Mouse (Mus musculus) liver, postnatal 0 days (tissue): Measurements from ENCODE around the gene Nudt15. TPM values are rescaled to one million over a fixed set of nuclear protein-coding genes. Genes with fewer than 3 reads are reported as not detected.
A peak's percentile ranks its signal among the peaks of the same experiment; 100 is the strongest.
"Not testable (repeated sequence)": the region's sequence is repeated elsewhere in the genome, so short reads cannot be mapped to it uniquely, and the experiment has no call there.

Source experiments
- ATAC-seq: fragments of 200-750 bp; cut with Nextera tagmentation; 2 replicates; pipeline ENCODE4 v1.8.0; 2017; ENCODE audit warnings: mild to moderate bottlenecking, moderate library complexity
- DNase-seq: peaks from one replicate; pipeline ENCODE4 v3.0.0-alpha.2; 2016
- H3K27ac ChIP-seq: fragments of 300-500 bp; sonication (generic); 2 replicates; pipeline ENCODE4 v1.5.1; 2014; ENCODE audit warnings: antibody characterized with exemption, moderate library complexity, mild to moderate bottlenecking, low read depth
- H3K27me3 ChIP-seq: fragments of 300-500 bp; sonication (generic); 2 replicates; pipeline ENCODE4 v1.6.1; 2014; ENCODE audit warnings: low read length, control low read depth, mixed read lengths; ENCODE audit not compliant: insufficient read depth
- H3K36me3 ChIP-seq: fragments of 300-500 bp; sonication (generic); replicated peaks from 2 replicates; pipeline ENCODE4 v1.6.1; 2014; ENCODE audit warnings: mild to moderate bottlenecking, control low read depth, low read length, moderate library complexity, mixed read lengths; ENCODE audit not compliant: insufficient read depth
- H3K4me1 ChIP-seq: fragments of 300-500 bp; sonication (generic); 2 replicates; pipeline ENCODE4 v1.6.1; 2014; ENCODE audit warnings: antibody characterized with exemption, mild to moderate bottlenecking, control low read depth; ENCODE audit not compliant: insufficient read depth
- H3K4me2 ChIP-seq: fragments of 300-500 bp; sonication (generic); 2 replicates; pipeline ENCODE4 v1.6.1; 2014; ENCODE audit warnings: low read depth, mild to moderate bottlenecking, low read length, moderate library complexity, mixed read lengths
- H3K4me3 ChIP-seq: fragments of 300-500 bp; sonication (generic); 2 replicates; pipeline ENCODE4 v1.5.1; 2014; ENCODE audit warnings: low read depth, low read length
- H3K9ac ChIP-seq: fragments of 300-500 bp; sonication (generic); replicated peaks from 2 replicates; pipeline ENCODE4 v1.6.1; 2014; ENCODE audit warnings: mild to moderate bottlenecking, moderate library complexity
- H3K9me3 ChIP-seq: fragments of 300-500 bp; sonication (generic); 2 replicates; pipeline ENCODE4 v1.6.1; 2016; ENCODE audit warnings: mild to moderate bottlenecking, control low read depth, low read length, mixed read lengths
- CTCF ChIP-seq: sonication (generic); IDR thresholded peaks from 2 replicates; pipeline ENCODE4 v1.5.1; 2016; ENCODE audit warnings: antibody characterized with exemption, low read depth
- EP300 ChIP-seq: IDR thresholded peaks from 2 replicates; pipeline ENCODE4 v1.6.1; 2016; ENCODE audit warnings: antibody characterized with exemption, low read depth, mild to moderate bottlenecking
- WGBS: fragments of 180-500 bp; shearing (Covaris S2); extraction: QIAGEN DNeasy Blood & Tissue Kit; methylation state at CpG from one replicate; pipeline ENCODE4 v1.1.7; 2014; ENCODE audit not compliant: insufficient replicate concordance; 5-methylcytosine and 5-hydroxymethylcytosine counted together
- polyA plus RNA-seq: library from polyadenylated mRNA; unstranded; fragments of >200 nt; fragmentation: Nextera tagmentation; extraction: Ambion mirVana; gene quantifications from 2 replicates; pipeline ENCODE4 v1.2.1, GENCODE M21; 2015

Gene Nudt15
- 1.6 and 1.9 TPM in 2 replicates for polyA plus RNA-seq

GRCm38 (mm10) chr14:73548051-73548450, at the start of gene Nudt15:
Gene Nudt15, minus strand, starts transcription at chr14:73548242.
- ATAC-seq (no peak), DNase-seq (no peak)
- 80% methylated on average over 3 of the region's 3 CpGs for WGBS
- TF ChIP-seq CTCF = no peak
- no peak for TF ChIP-seq EP300
- H3K36me3 ChIP-seq = no peaks in the 10 kb centered on the region
- H3K4me3 ChIP-seq = no peak within 1 kb of the TSS
- peaks cover 5% of the 10 kb centered on the region for H3K4me1 ChIP-seq
- H3K9ac ChIP-seq = no peak within 1 kb of the TSS
- no peaks in the 10 kb centered on the region for H3K27me3 ChIP-seq
- no peak within 1 kb of the TSS for H3K4me2 ChIP-seq
- H3K27ac ChIP-seq = no peak within 1 kb of the TSS
- no peaks in the 10 kb centered on the region for H3K9me3 ChIP-seq

DNA sequence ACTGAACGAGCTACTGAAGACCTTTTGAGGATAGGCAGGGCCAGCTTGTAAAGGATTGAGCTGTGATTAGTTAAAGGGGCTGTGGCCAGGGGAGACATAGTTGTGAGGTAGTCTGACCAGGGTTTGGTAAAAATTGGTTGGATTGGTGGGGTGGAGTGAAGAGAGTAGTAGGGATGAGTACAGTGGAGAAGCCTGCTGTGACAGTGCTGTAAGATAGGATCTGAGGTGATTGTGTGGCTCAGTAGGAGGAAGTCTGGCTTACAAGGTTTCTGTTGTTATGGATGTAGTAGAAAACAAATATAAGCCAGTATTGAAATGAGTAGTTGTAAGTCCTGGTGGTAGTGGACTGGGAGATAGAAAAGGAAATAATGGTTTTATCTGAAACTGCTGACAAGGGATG, 44.1 kb upstream of the Nudt15 start:
- Histone ChIP-seq H3K4me1 (no peaks in the 10 kb centered on the region), H3K9ac (no peak overlapping the region), H3K27ac (no peak overlapping the region), H3K9me3 (no peaks in the 10 kb centered on the region), H3K27me3 (no peaks in the 10 kb centered on the region), H3K36me3 (peaks cover 32% of the 10 kb centered on the region), H3K4me3 (no peak overlapping the region), H3K4me2 (no peak overlapping the region)
- WGBS = 76% methylated on average over 1 of the region's 1 CpGs
- TF ChIP-seq CTCF (no peak), EP300 (no peak)
- no peak for ATAC-seq
- DNase-seq = no peak

DNA sequence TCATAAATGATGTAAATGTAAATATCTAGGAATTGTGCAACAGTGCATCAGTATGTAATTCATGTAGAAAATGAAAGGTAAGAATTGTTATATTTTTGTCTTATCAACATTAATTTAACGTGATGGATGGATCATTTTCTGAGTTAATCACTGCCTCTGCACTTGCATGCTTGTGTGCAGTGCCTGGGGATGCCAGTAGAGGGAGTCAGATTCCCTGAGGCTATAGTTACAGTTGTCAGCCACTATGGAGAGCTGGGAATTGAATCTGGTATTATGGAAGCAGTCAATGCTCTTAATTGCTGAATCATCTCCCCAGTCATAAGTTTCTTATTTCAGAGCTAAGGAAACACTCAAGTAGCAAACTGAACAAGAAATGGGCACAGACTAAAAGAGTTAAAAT, 40.0 kb upstream of the Nudt15 start:
- WGBS = 68% methylated on average over 1 of the region's 1 CpGs
- H3K4me3 ChIP-seq = no peak overlapping the region
- no peaks in the 10 kb centered on the region for H3K4me1 ChIP-seq
- peaks cover 3% of the 10 kb centered on the region; the same call in 1 of the 2 replicates for H3K9me3 ChIP-seq
- no peak overlapping the region for H3K9ac ChIP-seq
- no peak for DNase-seq
- no peak overlapping the region for H3K4me2 ChIP-seq
- peaks cover 23% of the 10 kb centered on the region for H3K36me3 ChIP-seq
- TF ChIP-seq CTCF = peak; percentile 57
- TF ChIP-seq EP300 = no peak
- H3K27me3 ChIP-seq = no peaks in the 10 kb centered on the region
- no peak overlapping the region for H3K27ac ChIP-seq
- no peak for ATAC-seq

GRCm38 (mm10) chr14:73576336-73576735, 28.3 kb upstream of the Nudt15 start:
- TF ChIP-seq CTCF = no peak
- TF ChIP-seq EP300 = no peak
- Histone ChIP-seq H3K4me3 (no peak overlapping the region), H3K27ac (no peak overlapping the region), H3K36me3 (peaks cover 15% of the 10 kb centered on the region), H3K4me1 (no peaks in the 10 kb centered on the region), H3K27me3 (no peaks in the 10 kb centered on the region), H3K9me3 (no peaks in the 10 kb centered on the region), H3K4me2 (no peak overlapping the region), H3K9ac (no peak overlapping the region)
- DNase-seq (no peak), ATAC-seq (no peak)

- ATAC-seq = no peak
- no peak overlapping the region for H3K9ac ChIP-seq
- H3K4me1 ChIP-seq = no peaks in the 10 kb centered on the region
- H3K4me2 ChIP-seq = no peak overlapping the region
- TF ChIP-seq EP300 (no peak), CTCF (no peak)
- no peak overlapping the region for H3K27ac ChIP-seq
- 73% methylated on average over 5 of the region's 5 CpGs for WGBS
- H3K4me3 ChIP-seq = no peak overlapping the region
- no peaks in the 10 kb centered on the region for H3K27me3 ChIP-seq
- no peaks in the 10 kb centered on the region for H3K9me3 ChIP-seq
- H3K36me3 ChIP-seq = peaks cover 20% of the 10 kb centered on the region
- no peak for DNase-seq
These were observed 26.0 kb upstream of the Nudt15 start for GRCm38 (mm10) chr14:73574053-73574452.

DNA sequence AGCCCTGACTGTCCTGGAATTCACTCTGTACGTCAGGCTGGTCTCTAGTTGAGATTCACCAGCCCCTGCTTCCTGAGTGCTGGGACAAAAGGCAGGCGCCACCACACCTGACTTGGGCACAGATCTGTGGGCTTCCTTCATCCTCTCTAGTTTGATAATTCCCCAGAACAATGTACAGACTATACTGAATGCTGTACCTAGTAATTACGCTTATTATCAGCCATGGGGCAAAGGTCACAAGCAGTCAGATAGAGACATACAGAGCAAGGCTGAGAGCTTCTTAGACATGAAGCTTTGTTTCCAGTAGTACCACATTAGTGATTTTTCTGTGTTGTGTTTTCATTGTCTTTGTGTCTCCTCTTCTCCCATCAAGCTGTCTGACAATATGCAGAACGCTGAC, 23.1 kb upstream of the Nudt15 start:
- no peak overlapping the region for H3K27ac ChIP-seq
- H3K4me1 ChIP-seq = no peaks in the 10 kb centered on the region
- 81% methylated on average over 4 of the region's 4 CpGs for WGBS
- no peak overlapping the region for H3K4me3 ChIP-seq
- H3K36me3 ChIP-seq = peaks cover 24% of the 10 kb centered on the region
- DNase-seq (no peak), ATAC-seq (no peak)
- no peaks in the 10 kb centered on the region for H3K27me3 ChIP-seq
- H3K4me2 ChIP-seq = no peak overlapping the region
- no peaks in the 10 kb centered on the region for H3K9me3 ChIP-seq
- TF ChIP-seq CTCF = no peak
- TF ChIP-seq EP300 = no peak
- no peak overlapping the region for H3K9ac ChIP-seq

GRCm38 (mm10) chr14:73569831-73570230, 21.8 kb upstream of the Nudt15 start:
- DNase-seq, H3K27me3 ChIP-seq, H3K4me2 ChIP-seq, ATAC-seq, H3K27ac ChIP-seq, H3K9ac ChIP-seq, H3K9me3 ChIP-seq, H3K4me1 ChIP-seq, H3K4me3 ChIP-seq: not testable (repeated sequence)
- H3K36me3 ChIP-seq = peaks cover 19% of the 10 kb centered on the region
- WGBS = 83% methylated on average over 4 of the region's 4 CpGs
